Mouse (Mus musculus): ENCODE results near the gene Aipl1. TPM values are rescaled to one million over a fixed set of nuclear protein-coding genes. Genes with fewer than 3 reads are reported as not detected.

The Aipl1 gene
- polyA plus RNA-seq, 1 experiment from 2014 or later = 0.05 TPM

GRCm38 (mm10) chr11:72078056-72078455 lies 40.7 kb upstream of the Aipl1 start:
- H3K9me3 ChIP-seq (ENCODE audit: low read length) = no peaks in the 10 kb centered on the region
- WGBS (ENCODE audit: insufficient replicate concordance) = 43% methylated on average over 3 of the region's 3 CpGs
- TF ChIP-seq EP300 (IDR thresholded peaks at IDR 0.05; ENCODE audit: low read depth) (no peak), CTCF (IDR thresholded peaks at IDR 0.05; ENCODE audit: low read depth) (0 out of 2 replicates have a peak, but pooled peaks have one; percentile 13)
- no peak overlapping the region for H3K4me3 ChIP-seq (ENCODE audit: low read depth, low read length)
- H3K4me2 ChIP-seq (ENCODE audit: low read depth, low read length) = no peak overlapping the region
- H3K27ac ChIP-seq (ENCODE audit: low read depth) = no peak overlapping the region
- H3K36me3 ChIP-seq (replicated peaks; ENCODE audit: insufficient read depth, low read length) = no peaks in the 10 kb centered on the region
- no peaks in the 10 kb centered on the region for H3K27me3 ChIP-seq (ENCODE audit: insufficient read depth, low read length)
- no peak for DNase-seq
- no peak overlapping the region for H3K9ac ChIP-seq (replicated peaks)
- no peak for ATAC-seq
- H3K4me1 ChIP-seq (ENCODE audit: insufficient read depth) = no peaks in the 10 kb centered on the region

- no peak for DNase-seq
- ATAC-seq = no peak
- 75% methylated on average over 13 of the region's 13 CpGs for WGBS (ENCODE audit: insufficient replicate concordance)
Measured at GRCm38 (mm10) chr11:72074230-72074629, 36.9 kb upstream of the Aipl1 start.

GRCm38 (mm10) chr11:72072331-72072905 lies 35.1 kb upstream of the Aipl1 start:
- 45% methylated on average over 6 of the region's 6 CpGs for WGBS (ENCODE audit: insufficient replicate concordance)
- ATAC-seq = no peak
- no peaks in the 10 kb centered on the region for H3K36me3 ChIP-seq (replicated peaks; ENCODE audit: insufficient read depth, low read length)
- no peak overlapping the region for H3K27ac ChIP-seq (ENCODE audit: low read depth)
- H3K27me3 ChIP-seq (ENCODE audit: insufficient read depth, low read length) = no peaks in the 10 kb centered on the region
- no peaks in the 10 kb centered on the region for H3K4me1 ChIP-seq (ENCODE audit: insufficient read depth)
- H3K4me2 ChIP-seq (ENCODE audit: low read depth, low read length) = no peak overlapping the region
- H3K4me3 ChIP-seq (ENCODE audit: low read depth, low read length) = no peak overlapping the region
- H3K9me3 ChIP-seq (ENCODE audit: low read length) = no peaks in the 10 kb centered on the region
- no peak overlapping the region for H3K9ac ChIP-seq (replicated peaks)
- DNase-seq = no peak
- no peak for TF ChIP-seq CTCF (IDR thresholded peaks at IDR 0.05; ENCODE audit: low read depth)
- TF ChIP-seq EP300 (IDR thresholded peaks at IDR 0.05; ENCODE audit: low read depth) = no peak

More at GRCm38 (mm10) chr11:72074230-72074629, 36.9 kb upstream of the Aipl1 start:
- Histone ChIP-seq H3K27me3 (ENCODE audit: insufficient read depth, low read length) (no peaks in the 10 kb centered on the region), H3K4me3 (ENCODE audit: low read depth, low read length) (no peak overlapping the region), H3K27ac (ENCODE audit: low read depth) (no peak overlapping the region), H3K4me2 (ENCODE audit: low read depth, low read length) (no peak overlapping the region), H3K9ac (replicated peaks) (no peak overlapping the region), H3K36me3 (replicated peaks; ENCODE audit: insufficient read depth, low read length) (no peaks in the 10 kb centered on the region), H3K9me3 (ENCODE audit: low read length) (no peaks in the 10 kb centered on the region), H3K4me1 (ENCODE audit: insufficient read depth) (no peaks in the 10 kb centered on the region)
- no peak for TF ChIP-seq EP300 (IDR thresholded peaks at IDR 0.05; ENCODE audit: low read depth)
- TF ChIP-seq CTCF (IDR thresholded peaks at IDR 0.05; ENCODE audit: low read depth) = no peak

- H3K4me3 ChIP-seq (ENCODE audit: low read depth, low read length) = no peak overlapping the region
- H3K9ac ChIP-seq (replicated peaks) = no peak overlapping the region
- 75% methylated on average over 9 of the region's 9 CpGs for WGBS (ENCODE audit: insufficient replicate concordance)
- no peak overlapping the region for H3K27ac ChIP-seq (ENCODE audit: low read depth)
- ATAC-seq = no peak
- TF ChIP-seq EP300 (IDR thresholded peaks at IDR 0.05; ENCODE audit: low read depth) = no peak
- no peak for TF ChIP-seq CTCF (IDR thresholded peaks at IDR 0.05; ENCODE audit: low read depth)
- H3K4me2 ChIP-seq (ENCODE audit: low read depth, low read length) = no peak overlapping the region
- no peaks in the 10 kb centered on the region for H3K9me3 ChIP-seq (ENCODE audit: low read length)
- no peaks in the 10 kb centered on the region for H3K36me3 ChIP-seq (replicated peaks; ENCODE audit: insufficient read depth, low read length)
- no peaks in the 10 kb centered on the region for H3K27me3 ChIP-seq (ENCODE audit: insufficient read depth, low read length)
- H3K4me1 ChIP-seq (ENCODE audit: insufficient read depth) = no peaks in the 10 kb centered on the region
- no peak for DNase-seq
Measured at GRCm38 (mm10) chr11:72070733-72071132, 33.4 kb upstream of the Aipl1 start.

GRCm38 (mm10) chr11:72068026-72068425 lies 30.7 kb upstream of the Aipl1 start:
- no peak for TF ChIP-seq CTCF (IDR thresholded peaks at IDR 0.05; ENCODE audit: low read depth)
- TF ChIP-seq EP300 (IDR thresholded peaks at IDR 0.05; ENCODE audit: low read depth) = no peak
- ATAC-seq (no peak), DNase-seq (no peak)
- no peaks in the 10 kb centered on the region for H3K9me3 ChIP-seq (ENCODE audit: low read length)
- no peaks in the 10 kb centered on the region for H3K36me3 ChIP-seq (replicated peaks; ENCODE audit: insufficient read depth, low read length)
- no peak overlapping the region for H3K4me3 ChIP-seq (ENCODE audit: low read depth, low read length)
- no peak overlapping the region for H3K9ac ChIP-seq (replicated peaks)
- no peak overlapping the region for H3K4me2 ChIP-seq (ENCODE audit: low read depth, low read length)
- H3K27me3 ChIP-seq (ENCODE audit: insufficient read depth, low read length) = no peaks in the 10 kb centered on the region
- H3K4me1 ChIP-seq (ENCODE audit: insufficient read depth) = no peaks in the 10 kb centered on the region
- 74% methylated on average over 7 of the region's 7 CpGs for WGBS (ENCODE audit: insufficient replicate concordance)
- H3K27ac ChIP-seq (ENCODE audit: low read depth) = no peak overlapping the region

GRCm38 (mm10) chr11:72067326-72067725 lies 30.0 kb upstream of the Aipl1 start:
- no peaks in the 10 kb centered on the region for H3K36me3 ChIP-seq (replicated peaks; ENCODE audit: insufficient read depth, low read length)
- WGBS (ENCODE audit: insufficient replicate concordance) = 71% methylated on average over 5 of the region's 5 CpGs
- H3K4me3 ChIP-seq (ENCODE audit: low read depth, low read length) = no peak overlapping the region
- H3K9ac ChIP-seq (replicated peaks) = no peak overlapping the region
- ATAC-seq (no peak), DNase-seq (no peak)
- H3K4me2 ChIP-seq (ENCODE audit: low read depth, low read length) = no peak overlapping the region
- no peak overlapping the region for H3K27ac ChIP-seq (ENCODE audit: low read depth)
- no peaks in the 10 kb centered on the region for H3K27me3 ChIP-seq (ENCODE audit: insufficient read depth, low read length)
- H3K9me3 ChIP-seq (ENCODE audit: low read length) = no peaks in the 10 kb centered on the region
- H3K4me1 ChIP-seq (ENCODE audit: insufficient read depth) = no peaks in the 10 kb centered on the region
- TF ChIP-seq EP300 (IDR thresholded peaks at IDR 0.05; ENCODE audit: low read depth) (no peak), CTCF (IDR thresholded peaks at IDR 0.05; ENCODE audit: low read depth) (no peak)

Measured in liver, postnatal 0 days (tissue).